Mouse (Mus musculus) cerebellum, adult 11 months (tissue): ENCODE measurements around the gene Khdc4.
A peak's percentile ranks its signal among the peaks of the same experiment; 100 is the strongest.

ENCODE experiments used
- DNase-seq: peaks from one replicate; pipeline ENCODE4 v3.0.0; 2022

Khdc4 gene

DNA sequence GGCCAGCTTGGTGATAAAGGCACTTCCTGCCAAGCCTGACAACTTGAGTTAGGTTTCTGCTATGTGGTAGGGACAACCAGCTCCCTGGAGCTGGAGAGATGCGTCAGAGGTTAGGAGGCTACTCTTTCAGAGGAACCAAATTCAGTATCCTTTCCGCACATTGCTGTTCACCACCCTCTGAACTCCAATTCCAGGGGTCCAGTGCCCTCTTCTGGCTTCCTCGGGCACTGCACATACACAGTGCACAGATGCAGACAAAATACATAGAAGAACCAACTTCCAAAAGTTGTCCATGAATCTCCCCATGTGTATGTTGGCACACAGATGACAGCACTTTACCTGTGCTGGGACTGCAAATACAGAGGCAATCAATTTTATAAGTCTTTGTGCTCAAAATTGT is 53.0 kb downstream of the Khdc4 start:
- DNase-seq, result peak; percentile 34

DNA sequence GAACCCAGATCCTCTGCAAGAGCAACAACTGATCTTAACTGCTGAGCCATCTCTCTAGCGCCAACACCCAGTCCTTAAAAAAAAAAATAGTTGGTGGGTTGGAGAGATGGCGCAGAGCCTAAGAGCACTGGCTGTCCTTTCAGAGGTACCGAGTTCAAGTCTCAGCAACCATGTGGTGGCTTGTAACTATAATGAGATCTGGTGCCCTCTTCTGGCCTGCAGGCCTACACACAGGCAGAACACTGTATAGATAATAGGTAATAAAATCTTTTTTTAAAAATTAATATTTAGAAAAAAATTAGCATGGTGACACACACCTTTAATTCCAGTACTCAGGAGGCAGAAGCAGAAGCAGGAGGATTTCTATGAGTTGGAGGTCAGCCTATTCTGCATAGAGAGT is 54.5 kb downstream of the Khdc4 start:
- no peak for DNase-seq

DNA sequence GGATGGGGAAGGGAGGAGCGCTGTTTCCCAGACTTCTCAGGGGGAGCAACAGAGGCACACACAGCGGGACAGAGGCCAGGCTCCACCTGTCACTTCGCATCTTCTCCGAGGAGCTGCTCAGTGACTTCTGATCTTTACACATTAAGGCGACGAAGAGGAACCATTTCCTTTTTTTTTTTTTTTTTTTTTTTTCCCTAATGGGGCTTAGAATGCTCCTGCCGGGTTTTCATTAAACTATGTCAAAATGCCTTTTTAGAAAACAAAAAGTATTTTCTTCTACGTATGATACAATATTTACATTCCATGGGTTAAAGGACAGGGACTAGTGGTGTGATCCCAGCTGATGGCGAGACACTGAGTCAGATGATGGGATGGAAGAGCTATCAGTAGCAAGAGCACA is 59.9 kb downstream of the Khdc4 start:
- DNase-seq, result no peak

DNA sequence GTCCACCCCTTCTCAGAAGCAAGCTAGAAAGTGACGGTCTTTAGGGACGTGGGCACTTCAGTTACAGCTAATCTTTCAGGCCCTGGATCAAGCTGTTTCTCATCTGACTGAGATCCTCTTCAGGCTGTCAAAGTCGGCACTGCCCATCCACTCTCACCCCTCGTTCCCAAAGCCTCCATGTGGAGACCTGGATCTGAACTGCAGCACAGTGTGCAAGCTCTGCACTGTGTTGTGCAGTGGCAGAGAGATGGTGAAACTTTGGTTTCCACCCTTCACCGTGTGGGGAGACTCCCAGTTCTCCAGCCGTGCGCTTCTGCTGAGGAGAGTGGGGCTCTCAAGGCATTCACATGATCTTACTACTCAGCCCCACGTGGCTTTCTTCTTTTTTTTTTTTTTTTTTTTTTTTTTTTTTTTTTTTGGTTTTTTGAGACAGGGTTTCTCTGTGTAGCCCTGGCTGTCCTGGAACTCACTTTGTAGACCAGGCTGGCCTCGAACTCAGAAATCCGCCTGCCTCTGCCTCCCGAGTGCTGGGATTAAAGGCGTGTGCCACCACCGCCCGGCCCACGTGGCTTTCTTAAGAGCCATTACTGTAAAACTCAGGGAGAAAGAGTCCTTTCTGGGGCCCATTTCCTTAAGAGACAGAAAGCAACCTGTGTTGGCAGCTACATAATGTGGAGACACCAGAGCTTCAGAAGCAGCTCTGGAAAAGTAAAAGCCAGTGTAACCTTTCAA is 60.7 kb downstream of the Khdc4 start:
- DNase-seq, result no peak

DNA sequence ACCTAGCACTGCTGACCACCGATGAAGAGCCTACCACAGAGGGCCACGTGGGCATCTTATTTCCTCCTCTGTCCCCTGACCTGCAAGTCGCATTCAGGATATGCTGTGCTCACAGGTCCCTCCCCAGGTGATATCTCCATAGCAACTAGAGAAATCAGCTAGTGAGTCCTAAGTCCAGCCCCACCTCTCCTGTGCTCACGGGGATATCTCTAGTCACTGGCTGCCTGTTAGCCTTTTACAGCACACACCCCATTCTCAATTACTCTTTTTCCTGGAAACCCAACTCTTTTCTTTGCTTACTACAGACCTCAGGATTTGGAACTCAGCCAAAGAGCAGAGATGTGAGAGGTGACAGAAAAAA is 61.2 kb downstream of the Khdc4 start:
- no peak for DNase-seq

DNA sequence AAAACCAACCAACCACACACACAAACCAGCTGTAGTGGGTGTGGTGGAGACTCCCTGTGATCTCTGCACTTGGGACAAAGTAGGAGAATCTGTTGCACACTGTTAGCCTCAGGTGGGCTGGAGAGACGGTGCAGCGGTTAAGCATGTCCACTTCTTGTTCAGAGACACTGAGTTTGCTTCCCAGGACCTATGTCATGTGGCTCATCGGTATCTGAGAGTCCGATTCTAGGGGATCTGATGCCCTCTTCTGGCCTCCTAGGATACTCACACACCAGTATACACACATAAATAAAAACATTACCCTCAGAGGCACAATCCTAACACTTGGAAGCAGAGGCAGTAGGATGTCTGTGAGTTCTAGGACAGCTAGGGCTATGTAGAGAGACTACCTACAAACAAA is 68.7 kb downstream of the Khdc4 start:
- DNase-seq, result no peak

DNA sequence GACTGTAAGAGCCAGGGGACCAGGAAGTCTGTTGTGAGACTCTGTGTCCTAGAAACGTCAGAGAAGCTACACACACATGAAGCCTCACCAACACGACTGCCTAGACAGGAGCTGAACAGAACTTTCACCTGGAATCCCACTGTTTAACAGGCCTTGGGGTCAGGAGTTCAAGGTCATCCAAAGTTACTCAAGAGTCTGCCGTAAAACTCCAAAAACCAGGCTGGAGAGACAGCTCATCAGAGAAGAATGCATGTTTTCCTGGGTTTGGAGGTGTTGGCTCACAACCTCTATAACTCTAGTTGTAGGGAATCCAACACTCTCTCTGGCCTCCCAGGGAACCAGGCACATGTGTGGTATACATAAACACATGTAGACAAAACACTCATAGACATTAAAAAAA is 69.9 kb downstream of the Khdc4 start:
- no peak for DNase-seq

DNA sequence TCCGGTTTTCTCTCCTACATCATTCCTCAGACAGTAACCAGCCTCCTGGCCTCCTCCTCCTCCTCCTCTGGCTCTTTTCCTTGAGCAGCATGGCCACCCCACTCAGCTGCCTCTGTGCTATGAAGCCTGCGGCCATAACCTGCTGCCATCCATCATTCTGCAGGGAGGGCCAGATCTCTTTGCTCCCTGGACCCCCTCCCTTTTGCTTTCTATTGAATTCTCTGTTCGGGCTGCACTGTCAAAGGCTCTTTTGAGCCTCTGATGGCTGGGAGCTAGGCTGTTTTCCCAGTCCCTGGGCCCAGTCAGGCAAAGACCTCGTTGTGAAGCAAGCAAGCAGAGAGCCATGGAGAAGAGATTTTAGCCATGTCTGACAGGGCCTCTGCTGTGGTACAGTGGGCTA is 70.7 kb downstream of the Khdc4 start:
- no peak for DNase-seq

DNA sequence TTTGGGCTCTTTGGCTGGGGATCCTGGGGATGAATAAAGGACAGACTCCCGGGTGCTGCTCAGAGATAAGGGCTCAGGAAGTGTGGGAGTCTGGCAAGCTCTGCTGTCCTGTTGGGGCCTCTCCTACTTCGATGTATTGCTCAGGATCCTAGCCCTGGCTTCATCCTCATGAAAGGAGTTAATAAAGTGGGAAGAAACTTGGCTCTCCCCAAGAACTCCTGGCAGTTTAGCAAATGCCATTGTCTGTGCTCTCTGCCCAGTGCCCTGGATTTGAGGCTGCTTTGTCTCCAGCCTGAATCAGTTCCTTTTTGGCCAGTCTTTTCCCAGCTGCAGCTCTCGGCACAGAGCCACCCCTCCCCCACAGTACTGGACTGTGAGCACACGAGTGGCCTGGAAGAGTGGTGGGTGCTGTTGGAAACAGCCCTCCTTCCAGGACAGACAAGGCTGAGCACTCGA is 72.5 kb downstream of the Khdc4 start:
- peak; percentile 57 for DNase-seq

DNA sequence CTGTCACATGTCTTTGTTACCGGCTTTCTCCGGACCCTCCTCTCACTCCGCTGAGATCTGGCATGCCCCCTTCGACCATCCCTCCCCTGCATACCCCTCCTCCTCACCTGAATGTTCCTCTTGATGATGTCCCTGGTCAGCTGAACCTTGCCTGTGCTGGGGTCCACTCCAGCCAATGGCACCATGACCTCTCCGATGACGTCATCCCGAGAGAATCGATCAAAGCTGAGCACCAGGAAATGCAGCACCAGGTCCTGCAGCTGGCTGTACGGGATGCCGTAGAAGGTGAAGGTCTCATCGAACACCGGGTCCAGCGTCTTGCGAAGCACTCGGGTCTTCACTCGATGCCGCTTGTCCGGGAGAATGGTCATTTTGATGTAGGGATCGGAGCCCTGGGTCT is 76.0 kb downstream of the Khdc4 start:
- no peak for DNase-seq

DNA sequence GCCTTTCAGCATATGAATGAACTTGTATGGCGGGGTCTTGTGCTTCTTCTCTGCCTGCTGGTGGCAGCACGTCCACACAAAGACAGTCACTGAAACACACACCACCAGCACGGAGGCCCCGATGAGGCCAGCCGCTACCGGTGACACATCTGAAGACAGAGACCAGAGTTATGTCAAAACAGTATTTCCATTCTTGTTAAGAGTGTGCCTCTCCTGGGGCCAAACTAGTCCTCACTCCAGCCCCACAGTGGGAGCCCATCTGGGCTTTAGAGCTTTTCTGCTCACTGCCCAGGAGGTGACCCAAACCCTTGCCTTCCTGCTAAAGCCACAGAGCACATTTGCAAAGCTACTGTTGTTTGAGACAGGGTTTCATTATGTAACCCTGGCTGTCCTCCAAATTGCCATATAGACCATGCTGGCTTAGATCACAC is 76.8 kb downstream of the Khdc4 start:
- no peak for DNase-seq
